ENCODE assay signal across 11 mouse cellular contexts in the genomic region with DNA sequence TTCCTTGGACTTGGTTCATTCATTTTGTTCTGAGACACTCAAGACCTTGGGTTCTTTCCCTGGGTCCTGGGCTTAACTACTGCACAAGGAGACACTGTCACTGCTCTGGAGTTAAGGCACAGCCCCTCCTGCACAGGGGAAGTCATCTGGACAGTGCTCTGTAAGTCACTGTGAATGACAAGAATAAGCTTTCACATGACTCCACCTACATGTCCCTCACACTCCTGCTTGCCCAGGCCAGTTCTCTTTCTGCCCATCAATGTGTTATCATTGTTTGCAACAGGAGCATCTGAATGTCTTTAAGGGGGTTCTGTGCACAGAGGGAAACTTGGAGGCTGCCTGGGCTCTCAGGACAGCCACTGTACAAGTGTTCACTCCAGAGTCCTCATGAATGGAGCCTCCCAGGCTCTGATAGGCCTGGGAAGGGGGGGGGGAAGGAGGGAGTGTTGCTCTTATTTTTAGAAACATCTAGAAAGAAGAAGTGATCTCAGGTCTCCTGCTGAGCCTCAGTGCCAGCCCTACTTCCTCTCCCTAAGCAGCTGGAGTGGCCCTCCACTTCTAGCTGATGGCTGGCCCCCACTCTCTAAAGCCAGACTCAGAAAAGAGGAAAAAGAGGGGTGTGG. TPM values are rescaled to one million over a fixed set of nuclear protein-coding genes. Genes with fewer than 3 reads are reported as not detected.
DNase-seq lines count a peak whose midpoint lies in the region; ATAC-seq and TF ChIP-seq lines count a peak whose summit lies in the region.
"Had no signal": no experiment of that assay in that cellular context is flagged by ENCODE, and none has a peak within 500 bp of the region (broad histone marks: within the 10 kb centered on the region; RNA-seq: fewer than 3 reads in every experiment).

No protein-coding gene starts in this region.

- H3K36me3 ChIP-seq in midbrain, embryonic 11.5 days (ENCODE audit: control insufficient read depth, insufficient read depth, low read length) = no peaks in the 10 kb centered on the region
- no peaks in the 10 kb centered on the region for H3K36me3 ChIP-seq in midbrain, postnatal 0 days (ENCODE audit: insufficient read depth, low read length)
- H3K36me3 ChIP-seq in liver, embryonic 15.5 days (replicated peaks) = no peaks in the 10 kb centered on the region
- no peaks in the 10 kb centered on the region; the same call in none of the 2 replicates for H3K36me3 ChIP-seq in splenic B cell, adult 2 months (ENCODE audit: control insufficient read depth, insufficient read depth, low read length, poor library complexity, severe bottlenecking)
- H3K36me3 ChIP-seq in hindbrain, embryonic 14.5 days (replicated peaks; ENCODE audit: control insufficient read depth, insufficient read depth) = no peaks in the 10 kb centered on the region

- no peaks in the 10 kb centered on the region for H3K4me1 ChIP-seq in midbrain, embryonic 11.5 days (ENCODE audit: control insufficient read depth, insufficient read depth, low read length)
- no peaks in the 10 kb centered on the region for H3K4me1 ChIP-seq in midbrain, postnatal 0 days (ENCODE audit: insufficient read depth, low read length)
- peaks cover 6% of the 10 kb centered on the region for H3K4me1 ChIP-seq in embryonic fibroblast, embryonic 13.5 days (ENCODE audit: control insufficient read depth, insufficient read depth, low read length)
- H3K4me1 ChIP-seq in liver, embryonic 15.5 days (replicated peaks) = no peaks in the 10 kb centered on the region; the same call in 1 of the 2 replicates
- H3K4me1 ChIP-seq in hindbrain, embryonic 14.5 days (replicated peaks; ENCODE audit: control insufficient read depth, insufficient read depth, low read length) = no peaks in the 10 kb centered on the region
- H3K4me1 ChIP-seq: forebrain, embryonic 13.5 days had no signal

- H3K27ac ChIP-seq in midbrain, embryonic 11.5 days (ENCODE audit: low read depth, low read length) = no peak overlapping the region
- no peak overlapping the region for H3K27ac ChIP-seq in midbrain, postnatal 0 days (ENCODE audit: low read depth, low read length)
- peak overlapping the region; percentile 29; the same call in 1 of the 2 replicates for H3K27ac ChIP-seq in embryonic fibroblast, embryonic 13.5 days (ENCODE audit: insufficient read depth, low read length)
- 0 out of 2 replicates have a peak overlapping the region, but pooled peaks have one; percentile 19 for H3K27ac ChIP-seq in liver, embryonic 15.5 days (replicated peaks)
- no peak overlapping the region for H3K27ac ChIP-seq in hindbrain, embryonic 14.5 days
- H3K27ac ChIP-seq: forebrain, embryonic 13.5 days had no signal

- ATAC-seq in midbrain, embryonic 11.5 days (ENCODE audit: low FRiP score) = no peak
- ATAC-seq in midbrain, postnatal 0 days (ENCODE audit: low FRiP score) = no peak
- no peak for ATAC-seq in liver, embryonic 15.5 days (ENCODE audit: insufficient read depth)
- no peak for ATAC-seq in hindbrain, embryonic 14.5 days (ENCODE audit: low FRiP score)
- ATAC-seq: forebrain, embryonic 13.5 days; intestine, embryonic 16.5 days; midbrain, embryonic 16.5 days had no signal

- H3K27me3 ChIP-seq in midbrain, embryonic 11.5 days (ENCODE audit: control insufficient read depth, insufficient read depth, low read length) = no peaks in the 10 kb centered on the region
- H3K27me3 ChIP-seq in midbrain, postnatal 0 days (ENCODE audit: insufficient read depth, low read length) = no peaks in the 10 kb centered on the region
- H3K27me3 ChIP-seq in liver, embryonic 15.5 days = no peaks in the 10 kb centered on the region
- H3K27me3 ChIP-seq in splenic B cell, adult 2 months (ENCODE audit: control insufficient read depth, insufficient read depth, low read length, poor library complexity, severe bottlenecking) = no peaks in the 10 kb centered on the region
- no peaks in the 10 kb centered on the region for H3K27me3 ChIP-seq in hindbrain, embryonic 14.5 days (ENCODE audit: control insufficient read depth, insufficient read depth, low read length)
- H3K27me3 ChIP-seq: forebrain, embryonic 13.5 days had no signal

- no peak overlapping the region for H3K4me3 ChIP-seq in midbrain, embryonic 11.5 days (ENCODE audit: low read depth, low read length)
- no peak overlapping the region for H3K4me3 ChIP-seq in midbrain, postnatal 0 days (ENCODE audit: low read depth, low read length)
- no peak overlapping the region for H3K4me3 ChIP-seq in embryonic fibroblast, embryonic 13.5 days (ENCODE audit: insufficient read depth, low read length)
- H3K4me3 ChIP-seq in liver, embryonic 15.5 days (replicated peaks) = no peak overlapping the region
- no peak overlapping the region for H3K4me3 ChIP-seq in hindbrain, embryonic 14.5 days (replicated peaks; ENCODE audit: low read length)
- H3K4me3 ChIP-seq: forebrain, embryonic 13.5 days had no signal

- no peak overlapping the region for H3K9ac ChIP-seq in midbrain, embryonic 11.5 days (ENCODE audit: low read length)
- no peak overlapping the region for H3K9ac ChIP-seq in midbrain, postnatal 0 days (replicated peaks; ENCODE audit: low read length, poor library complexity, severe bottlenecking)
- H3K9ac ChIP-seq in liver, embryonic 15.5 days = no peak overlapping the region
- H3K9ac ChIP-seq in hindbrain, embryonic 14.5 days = no peak overlapping the region
- H3K9ac ChIP-seq: forebrain, embryonic 13.5 days had no signal

- H3K4me2 ChIP-seq in midbrain, embryonic 11.5 days = no peak overlapping the region
- H3K4me2 ChIP-seq in midbrain, postnatal 0 days (ENCODE audit: low read depth, low read length, poor library complexity, severe bottlenecking) = no peak overlapping the region
- no peak overlapping the region for H3K4me2 ChIP-seq in liver, embryonic 15.5 days
- H3K4me2 ChIP-seq in hindbrain, embryonic 14.5 days (replicated peaks) = no peak overlapping the region
- H3K4me2 ChIP-seq: forebrain, embryonic 13.5 days had no signal

- TF ChIP-seq CTCF in midbrain, postnatal 0 days (IDR thresholded peaks at IDR 0.05) = no peak
- no peak for TF ChIP-seq CTCF in embryonic fibroblast, embryonic 13.5 days (IDR thresholded peaks at IDR 0.05; ENCODE audit: borderline replicate concordance, insufficient read depth, low read length)

- no peak for TF ChIP-seq POLR2A in embryonic fibroblast, embryonic 13.5 days (IDR thresholded peaks at IDR 0.05; ENCODE audit: low read depth, low read length)

- H3K9me3 ChIP-seq in midbrain, embryonic 11.5 days (ENCODE audit: control insufficient read depth, low read length) = no peaks in the 10 kb centered on the region
- H3K9me3 ChIP-seq in midbrain, postnatal 0 days (ENCODE audit: low read length) = no peaks in the 10 kb centered on the region
- no peaks in the 10 kb centered on the region for H3K9me3 ChIP-seq in liver, embryonic 15.5 days (replicated peaks)
- H3K9me3 ChIP-seq in hindbrain, embryonic 14.5 days (ENCODE audit: control insufficient read depth, low read length) = no peaks in the 10 kb centered on the region
- H3K9me3 ChIP-seq: forebrain, embryonic 13.5 days had no signal

- peak; percentile 69 for DNase-seq in midbrain, embryonic 11.5 days (ENCODE audit: low spot score, missing footprints)
- no peak for DNase-seq in midbrain, postnatal 0 days (ENCODE audit: low spot score)
- DNase-seq in splenic B cell, adult 2 months (ENCODE audit: low read depth, low spot score) = peak; percentile 60
- no peak for DNase-seq in hindbrain, embryonic 14.5 days (ENCODE audit: low spot score)
- DNase-seq in kidney, adult 18-20 months = no peak
- DNase-seq: right cerebral cortex, adult 18-20 months had no signal

RNA-seq across cellular contexts. Expression of a gene that starts 19.8 kb away (rescaled TPM):
- polyA plus RNA-seq in midbrain, embryonic 11.5 days (2014; fragmentation: Nextera tagmentation; extraction: Ambion mirVana) = 10.2 and 17.2 TPM in 2 replicates
- total RNA-seq in midbrain, postnatal 0 days (2014; rRNA removed) = 6.5 and 9.5 TPM in 2 replicates
- polyA plus RNA-seq in midbrain, postnatal 0 days (2015; fragmentation: Nextera tagmentation; extraction: Ambion mirVana) = 16.2 and 19.7 TPM in 2 replicates
- polyA plus RNA-seq in embryonic fibroblast, embryonic 13.5 days (2011; ENCODE audit: insufficient read length, low read depth, missing spikeins) = 19.5 and 22.9 TPM in 2 replicates
- 23.4 and 29.0 TPM in 2 replicates for polyA plus RNA-seq in liver, embryonic 15.5 days (2015; fragmentation: Nextera tagmentation; extraction: Ambion mirVana)
- polyA plus RNA-seq in hindbrain, embryonic 14.5 days (2014; fragmentation: Nextera tagmentation; extraction: Ambion mirVana) = 13.9 and 15.8 TPM in 2 replicates

Comparison
In these comparisons a context has a peak if more than half of its experiments do, and no peak if none do; other contexts are left out.
1. DNase-seq: peak in midbrain, embryonic 11.5 days (single experiment) and splenic B cell, adult 2 months (single experiment); none in midbrain, postnatal 0 days (single experiment), hindbrain, embryonic 14.5 days (single experiment) and kidney, adult 18-20 months (single experiment).
2. H3K27ac ChIP-seq: peak in embryonic fibroblast, embryonic 13.5 days (single experiment) and liver, embryonic 15.5 days (single experiment); none in midbrain, embryonic 11.5 days (single experiment), midbrain, postnatal 0 days (single experiment) and hindbrain, embryonic 14.5 days (single experiment).